Mouse (Mus musculus) forebrain, embryonic 11.5 days (tissue): ENCODE data around the gene Cblb. TPM values are rescaled to one million over a fixed set of nuclear protein-coding genes. Genes with fewer than 3 reads are reported as not detected.

Experiments
- ATAC-seq: fragments of 200-750 bp; cut with Nextera tagmentation; replicated peaks from 2 replicates; pipeline ENCODE4 v1.8.0; 2017; ENCODE audit warnings: moderate TSS enrichment; ENCODE audit not compliant: low FRiP score
- DNase-seq: peaks from one replicate; pipeline ENCODE4 v3.0.0-alpha.2; 2017; ENCODE audit warnings: low spot score
- H3K27ac ChIP-seq: fragments of 300-500 bp; sonication (generic); 2 replicates; pipeline ENCODE4 v1.5.1; 2014; ENCODE audit warnings: low read depth, low read length
- H3K27me3 ChIP-seq: fragments of 300-500 bp; sonication (generic); 2 replicates; pipeline ENCODE4 v1.6.1; 2014; ENCODE audit warnings: mild to moderate bottlenecking, low read length, mixed read lengths; ENCODE audit not compliant: control insufficient read depth, insufficient read depth
- H3K36me3 ChIP-seq: fragments of 300-500 bp; sonication (generic); 2 replicates; pipeline ENCODE4 v1.6.1; 2014; ENCODE audit warnings: mild to moderate bottlenecking, low read length, moderate library complexity, mixed read lengths; ENCODE audit not compliant: control insufficient read depth, insufficient read depth
- H3K4me1 ChIP-seq: fragments of 300-500 bp; sonication (generic); replicated peaks from 2 replicates; pipeline ENCODE4 v1.6.1; 2014; ENCODE audit warnings: low read length, mixed read lengths; ENCODE audit not compliant: control insufficient read depth, insufficient read depth
- H3K4me2 ChIP-seq: fragments of 300-500 bp; sonication (generic); 2 replicates; pipeline ENCODE4 v1.6.1; 2014; ENCODE audit warnings: low read depth, mild to moderate bottlenecking, low read length, moderate library complexity, mixed read lengths; ENCODE audit not compliant: severe bottlenecking
- H3K4me3 ChIP-seq: fragments of 300-500 bp; sonication (generic); 2 replicates; pipeline ENCODE4 v1.5.1; 2014; ENCODE audit warnings: low read depth, low read length
- H3K9ac ChIP-seq: fragments of 300-500 bp; sonication (generic); 2 replicates; pipeline ENCODE4 v1.6.1; 2014; ENCODE audit warnings: low read length
- H3K9me3 ChIP-seq: fragments of 300-500 bp; sonication (generic); 2 replicates; pipeline ENCODE4 v1.6.1; 2016; ENCODE audit warnings: low read length, mixed read lengths; ENCODE audit not compliant: control insufficient read depth
- WGBS: fragments of 180-500 bp; shearing (Covaris S2); extraction: QIAGEN DNeasy Blood & Tissue Kit; methylation state at CpG from one replicate; pipeline ENCODE4 v1.1.7; 2014; 5-methylcytosine and 5-hydroxymethylcytosine counted together
- polyA plus RNA-seq: library from polyadenylated mRNA; unstranded; fragments of >200 nt; fragmentation: Nextera tagmentation; extraction: Ambion mirVana; gene quantifications from 2 replicates; pipeline ENCODE4 v1.2.1, GENCODE M21; 2014

Gene Cblb
- polyA plus RNA-seq, 1 experiment from 2014 or later, result 42.9 TPM

DNA sequence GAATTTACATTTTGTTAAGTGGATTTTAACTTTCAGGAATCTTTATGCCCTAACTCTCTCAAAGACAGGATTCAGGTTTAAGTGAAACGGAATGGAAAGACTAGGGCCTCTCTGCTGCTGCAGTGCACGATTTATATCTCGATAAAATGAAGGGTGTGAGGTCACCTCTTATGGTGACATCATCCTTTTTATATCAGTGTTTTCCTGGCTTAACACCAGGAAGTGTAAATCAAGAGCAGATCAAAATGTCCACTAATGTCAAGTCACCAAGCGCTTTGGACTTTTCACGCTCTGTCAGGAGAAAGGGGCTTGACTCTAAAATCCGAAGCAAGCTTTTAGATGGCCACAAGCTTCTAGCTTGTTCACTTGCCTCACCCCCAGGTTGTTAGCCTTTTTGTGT is 38.6 kb downstream of the Cblb start:
- Histone ChIP-seq H3K9me3 (no peaks in the 10 kb centered on the region), H3K4me1 (no peaks in the 10 kb centered on the region), H3K9ac (no peak overlapping the region), H3K4me3 (no peak overlapping the region), H3K4me2 (no peak overlapping the region), H3K36me3 (no peaks in the 10 kb centered on the region), H3K27ac (no peak overlapping the region), H3K27me3 (no peaks in the 10 kb centered on the region)
- ATAC-seq (no peak), DNase-seq (no peak)
- 93% methylated on average over 6 of the region's 6 CpGs for WGBS

DNA sequence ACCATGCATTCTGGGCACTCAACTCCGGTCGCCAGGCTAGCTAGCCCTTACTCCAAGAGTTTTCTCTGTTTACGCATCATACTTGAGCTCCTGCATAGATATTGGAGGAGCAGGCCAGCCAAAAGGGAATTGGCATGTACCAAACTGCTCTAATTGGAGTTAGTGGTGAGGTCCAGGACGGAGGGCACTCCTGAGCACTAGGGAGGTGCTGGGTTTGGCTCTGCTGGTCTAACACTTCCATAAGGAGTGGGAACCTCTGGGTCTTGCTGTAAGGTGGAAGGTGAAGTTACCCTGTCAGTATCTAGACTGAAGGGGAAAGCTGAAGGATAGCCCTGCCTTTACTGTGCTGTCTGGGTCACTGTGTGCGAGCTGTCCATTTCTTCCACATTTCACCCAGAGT is 39.1 kb downstream of the Cblb start:
- H3K4me1 ChIP-seq, result no peaks in the 10 kb centered on the region
- 95% methylated on average over 5 of the region's 5 CpGs for WGBS
- no peak overlapping the region for H3K4me3 ChIP-seq
- no peaks in the 10 kb centered on the region for H3K9me3 ChIP-seq
- no peaks in the 10 kb centered on the region for H3K27me3 ChIP-seq
- DNase-seq, result no peak
- H3K9ac ChIP-seq, result no peak overlapping the region
- no peaks in the 10 kb centered on the region for H3K36me3 ChIP-seq
- no peak for ATAC-seq
- no peak overlapping the region for H3K4me2 ChIP-seq
- no peak overlapping the region for H3K27ac ChIP-seq

DNA sequence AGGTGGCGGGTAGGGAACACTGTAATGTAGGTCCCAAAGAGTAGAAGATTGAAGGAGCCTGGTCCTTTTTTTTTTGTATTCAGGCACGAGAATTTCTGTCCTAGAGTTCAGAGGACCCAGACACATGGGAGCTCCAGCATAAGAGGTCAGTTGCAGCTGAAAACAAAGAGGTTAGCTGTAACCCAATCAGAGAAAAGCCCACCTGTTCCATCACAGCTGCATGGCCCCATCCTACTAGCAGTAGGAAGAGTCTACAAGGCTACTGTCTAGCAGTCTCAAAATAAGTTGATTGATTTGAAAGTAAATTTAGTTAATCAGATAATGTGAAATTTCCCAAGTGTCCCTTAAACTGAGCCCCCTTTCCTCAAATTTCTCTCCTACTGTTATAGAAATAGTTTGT is 40.3 kb downstream of the Cblb start:
- Histone ChIP-seq H3K9me3 (no peaks in the 10 kb centered on the region), H3K27ac (no peak overlapping the region), H3K4me1 (no peaks in the 10 kb centered on the region), H3K36me3 (no peaks in the 10 kb centered on the region), H3K27me3 (no peaks in the 10 kb centered on the region), H3K4me2 (no peak overlapping the region), H3K9ac (no peak overlapping the region), H3K4me3 (no peak overlapping the region)
- no peak for ATAC-seq
- 72% methylated on average over 2 of the region's 2 CpGs for WGBS
- no peak for DNase-seq

DNA sequence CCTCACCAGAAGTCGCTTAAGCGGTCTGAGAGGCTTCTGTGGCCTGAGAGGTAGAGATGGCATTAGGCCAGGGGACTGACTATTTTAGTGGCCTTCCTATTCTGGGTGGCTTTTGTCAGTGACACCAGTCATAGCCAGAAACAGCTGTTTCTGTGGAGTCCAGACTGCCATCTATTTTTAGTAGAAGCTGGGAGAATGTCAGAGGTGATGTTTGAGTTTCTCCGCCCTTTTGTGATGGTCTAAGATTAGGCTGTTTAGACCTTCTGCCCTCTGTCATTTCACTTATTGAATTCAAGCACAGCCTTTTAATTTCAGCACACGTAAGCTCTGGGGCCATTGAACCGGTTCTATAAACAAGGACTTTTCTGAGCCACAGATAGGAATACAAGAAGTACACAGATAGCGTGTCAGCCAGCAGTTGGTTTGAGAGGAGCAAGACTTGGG is 40.8 kb downstream of the Cblb start:
- H3K4me3 ChIP-seq, result no peak overlapping the region
- no peak for DNase-seq
- no peaks in the 10 kb centered on the region for H3K4me1 ChIP-seq
- no peak overlapping the region for H3K4me2 ChIP-seq
- H3K36me3 ChIP-seq, result no peaks in the 10 kb centered on the region
- no peak for ATAC-seq
- H3K9me3 ChIP-seq, result no peaks in the 10 kb centered on the region
- 75% methylated on average over 6 of the region's 6 CpGs for WGBS
- H3K27me3 ChIP-seq, result no peaks in the 10 kb centered on the region
- H3K9ac ChIP-seq, result no peak overlapping the region
- no peak overlapping the region for H3K27ac ChIP-seq

DNA sequence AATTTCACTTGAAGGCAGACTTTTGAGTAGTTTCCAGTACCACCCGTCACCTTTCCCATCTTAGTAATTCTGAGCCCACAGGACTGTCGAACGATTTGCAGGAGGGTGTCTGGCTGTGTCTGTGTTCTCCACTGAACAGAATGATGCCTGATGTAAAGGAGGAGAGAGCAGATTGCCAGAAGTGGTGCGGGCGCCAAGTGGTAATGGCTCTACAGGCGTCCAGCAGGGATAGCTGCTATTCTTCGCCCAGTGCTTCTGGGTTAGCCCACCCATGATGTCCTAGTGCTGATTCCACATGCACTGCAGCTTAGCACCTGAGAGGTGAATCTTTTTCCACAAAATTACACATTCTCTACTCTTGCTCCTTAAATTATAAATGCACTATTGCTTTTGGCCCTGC is 45.6 kb downstream of the Cblb start:
- Histone ChIP-seq H3K36me3 (no peaks in the 10 kb centered on the region), H3K9me3 (no peaks in the 10 kb centered on the region), H3K4me3 (no peak overlapping the region), H3K27me3 (no peaks in the 10 kb centered on the region), H3K9ac (no peak overlapping the region), H3K4me1 (no peaks in the 10 kb centered on the region), H3K27ac (no peak overlapping the region), H3K4me2 (no peak overlapping the region)
- ATAC-seq, result no peak
- no peak for DNase-seq
- 86% methylated on average over 7 of the region's 7 CpGs for WGBS

DNA sequence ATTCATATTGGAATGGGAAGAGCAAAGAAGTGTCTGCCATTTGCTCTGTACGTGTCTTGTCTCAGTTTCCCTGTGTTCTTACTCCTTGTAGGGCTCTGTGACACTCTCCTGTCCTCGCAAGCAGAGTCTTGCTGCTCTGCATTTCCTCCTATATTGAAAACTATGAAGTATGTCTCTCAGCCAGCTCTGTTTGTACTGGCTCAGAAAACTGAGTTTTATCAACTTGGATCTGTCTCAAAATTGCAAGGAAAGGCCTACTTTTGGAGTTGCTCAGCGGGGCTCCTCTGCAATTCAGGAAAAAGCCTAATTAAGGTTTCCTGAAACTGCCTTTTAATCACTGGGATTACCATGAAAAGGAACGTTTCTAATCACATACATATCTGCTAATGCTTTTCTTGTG is 46.9 kb downstream of the Cblb start:
- no peaks in the 10 kb centered on the region for H3K36me3 ChIP-seq
- 69% methylated on average over 4 of the region's 4 CpGs for WGBS
- no peaks in the 10 kb centered on the region for H3K4me1 ChIP-seq
- H3K27me3 ChIP-seq, result no peaks in the 10 kb centered on the region
- DNase-seq (no peak), ATAC-seq (no peak)
- no peak overlapping the region for H3K9ac ChIP-seq
- no peak overlapping the region for H3K4me3 ChIP-seq
- no peak overlapping the region for H3K4me2 ChIP-seq
- no peaks in the 10 kb centered on the region for H3K9me3 ChIP-seq
- no peak overlapping the region for H3K27ac ChIP-seq

DNA sequence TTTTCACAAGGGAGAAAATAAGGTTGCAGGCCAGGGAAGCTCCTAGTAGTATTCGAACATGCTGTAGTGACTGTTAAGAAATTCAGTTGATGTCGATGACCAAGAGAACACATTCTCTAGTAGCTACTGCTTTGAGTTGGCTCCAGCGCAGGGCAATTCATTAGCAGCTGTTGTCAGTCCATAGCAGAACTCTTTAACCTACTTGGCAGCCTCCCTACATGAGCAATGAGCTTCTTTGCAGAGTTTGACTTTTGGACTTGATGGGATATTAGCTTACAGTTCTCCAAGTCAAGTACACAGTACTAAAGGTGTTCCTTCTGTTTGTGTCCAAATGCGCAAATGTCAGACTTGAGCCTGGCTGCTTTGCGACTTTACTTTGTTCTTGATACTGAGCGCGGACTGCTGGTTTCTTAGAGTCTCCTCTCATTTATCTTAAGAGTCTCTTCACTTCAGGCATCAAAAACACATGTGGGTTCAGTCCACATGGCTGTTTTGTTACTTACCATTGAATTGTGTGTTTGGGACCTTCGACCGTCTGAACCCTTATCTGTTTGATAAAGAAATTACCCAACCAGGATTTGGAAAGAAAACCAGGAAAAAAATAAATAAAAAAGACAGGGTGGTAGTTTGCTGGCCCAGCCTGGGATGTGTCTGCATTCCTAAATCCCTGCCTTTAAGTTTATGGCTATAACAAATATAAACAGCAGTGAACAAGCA is 47.9 kb downstream of the Cblb start:
- ATAC-seq (no peak), DNase-seq (no peak)
- Histone ChIP-seq H3K36me3 (no peaks in the 10 kb centered on the region), H3K9ac (no peak overlapping the region), H3K4me2 (no peak overlapping the region), H3K27me3 (no peaks in the 10 kb centered on the region), H3K9me3 (no peaks in the 10 kb centered on the region), H3K4me3 (no peak overlapping the region), H3K27ac (no peak overlapping the region), H3K4me1 (no peaks in the 10 kb centered on the region)
- WGBS, result 95% methylated on average over 9 of the region's 9 CpGs

DNA sequence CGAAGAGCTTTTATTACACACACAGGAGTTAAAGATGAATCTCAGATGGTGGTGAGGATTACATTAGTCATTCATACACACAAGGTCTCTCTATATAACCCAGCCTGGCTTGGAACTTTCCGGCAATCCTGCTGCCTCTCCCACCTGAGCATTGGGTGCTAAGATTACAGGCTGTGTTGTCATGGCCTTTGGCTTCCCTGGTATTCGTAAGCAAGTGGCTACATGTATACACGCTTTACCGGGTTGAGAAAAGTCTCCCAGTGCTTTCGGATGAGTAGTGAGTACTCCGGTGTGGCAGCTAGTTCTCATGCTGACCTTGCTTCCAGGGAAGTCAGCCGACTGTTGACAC is 48.4 kb downstream of the Cblb start:
- Histone ChIP-seq H3K36me3 (no peaks in the 10 kb centered on the region), H3K27ac (no peak overlapping the region), H3K9me3 (no peaks in the 10 kb centered on the region), H3K4me2 (no peak overlapping the region), H3K4me3 (no peak overlapping the region), H3K9ac (no peak overlapping the region), H3K27me3 (no peaks in the 10 kb centered on the region), H3K4me1 (no peaks in the 10 kb centered on the region)
- DNase-seq (no peak), ATAC-seq (no peak)
- 95% methylated on average over 8 of the region's 8 CpGs for WGBS

DNA sequence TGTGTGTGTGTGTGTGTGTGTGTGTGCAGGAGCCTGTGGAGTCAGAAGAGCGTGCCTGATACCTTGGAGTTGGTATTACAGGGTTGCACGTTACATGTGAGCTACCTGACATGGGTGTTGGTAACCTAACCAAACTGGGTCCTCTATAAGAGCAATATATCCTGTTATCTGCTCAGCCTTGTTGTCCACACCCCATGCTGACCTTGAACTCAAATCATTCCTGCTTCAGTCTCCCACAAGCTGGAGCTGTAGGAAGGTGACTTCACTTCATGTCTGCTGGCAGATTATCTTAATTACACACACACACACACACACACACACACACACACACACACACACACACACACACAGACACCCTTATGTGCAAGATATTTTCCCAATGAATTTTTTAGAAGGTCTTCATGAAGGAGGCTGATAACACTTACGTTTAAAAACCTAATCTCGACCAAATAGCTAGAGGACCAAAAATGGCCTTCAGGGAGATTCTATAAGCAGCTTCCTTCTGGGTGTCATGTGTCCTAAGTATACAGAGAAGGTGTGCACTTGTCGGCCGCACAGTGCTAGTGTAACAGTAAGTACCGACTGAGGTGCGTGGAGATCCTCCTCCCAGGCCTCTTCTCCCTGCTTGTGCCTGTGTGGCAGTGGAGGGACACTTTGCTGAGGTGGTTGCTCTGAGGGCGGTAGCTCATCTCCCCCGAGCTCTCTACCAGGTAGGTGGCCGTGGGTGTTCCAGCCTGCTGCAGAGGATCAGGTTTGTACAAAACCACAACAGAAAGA is 49.8 kb downstream of the Cblb start:
- DNase-seq (no peak), ATAC-seq (no peak)
- 88% methylated on average over 11 of the region's 11 CpGs for WGBS
- H3K27ac ChIP-seq, result no peak overlapping the region
- H3K4me2 ChIP-seq, result no peak overlapping the region
- H3K36me3 ChIP-seq, result no peaks in the 10 kb centered on the region
- no peak overlapping the region for H3K9ac ChIP-seq
- no peak overlapping the region for H3K4me3 ChIP-seq
- no peaks in the 10 kb centered on the region for H3K4me1 ChIP-seq
- no peaks in the 10 kb centered on the region for H3K27me3 ChIP-seq
- no peaks in the 10 kb centered on the region for H3K9me3 ChIP-seq
